Mouse (Mus musculus) thymus, adult 2 months (tissue): ENCODE results near the gene Phb. TPM values are rescaled to one million over a fixed set of nuclear protein-coding genes. Genes with fewer than 3 reads are reported as not detected.

Experiments
- DNase-seq: peaks from one replicate; pipeline ENCODE4 v3.0.0; 2021
- H3K27ac ChIP-seq: fragments of 200-500 bp; 2 replicates; pipeline ENCODE4 v1.5.1; 2012; ENCODE audit warnings: low read length, control low read depth; ENCODE audit not compliant: control insufficient read depth, insufficient read depth
- H3K27me3 ChIP-seq: fragments of 200-500 bp; 2 replicates; pipeline ENCODE4 v1.6.1; 2012; ENCODE audit warnings: mild to moderate bottlenecking, low read length, moderate library complexity, mixed read lengths; ENCODE audit not compliant: control insufficient read depth, insufficient read depth
- H3K36me3 ChIP-seq: fragments of 200-500 bp; 2 replicates; pipeline ENCODE4 v1.6.1; 2012; ENCODE audit warnings: mild to moderate bottlenecking, low read length, moderate library complexity; ENCODE audit not compliant: control insufficient read depth, insufficient read depth
- H3K4me1 ChIP-seq: fragments of 200-500 bp; replicated peaks from 2 replicates; pipeline ENCODE4 v1.6.1; 2012; ENCODE audit warnings: low read length; ENCODE audit not compliant: control insufficient read depth, insufficient read depth
- H3K4me3 ChIP-seq: fragments of 200-500 bp; 2 replicates; pipeline ENCODE4 v1.5.1; 2012; ENCODE audit warnings: mild to moderate bottlenecking, low read length, control low read depth, moderate library complexity; ENCODE audit not compliant: control insufficient read depth, insufficient read depth
- CTCF ChIP-seq: fragments of 200-500 bp; IDR thresholded peaks from 2 replicates; pipeline ENCODE4 v1.5.1; 2012; ENCODE audit warnings: mild to moderate bottlenecking, control low read depth, low read length, moderate library complexity, borderline replicate concordance; ENCODE audit not compliant: control insufficient read depth, poor library complexity, insufficient read depth; ENCODE audit errors: extremely low read depth
- POLR2A ChIP-seq: fragments of 200-500 bp; IDR thresholded peaks from 2 replicates; pipeline ENCODE4 v1.6.1; 2012; ENCODE audit warnings: mild to moderate bottlenecking, low read length, control low read depth, moderate library complexity; ENCODE audit not compliant: control insufficient read depth, poor library complexity, insufficient read depth; ENCODE audit errors: extremely low read depth
- WGBS: fragments of 180-500 bp; shearing (Covaris S2); methylation state at CpG from one replicate; pipeline ENCODE4 v1.1.7; 2018; 5-methylcytosine and 5-hydroxymethylcytosine counted together
- polyA plus RNA-seq: library from polyadenylated mRNA; depleted of rRNA; stranded (reverse); fragments of >200 nt; gene quantifications from 2 replicates; pipeline ENCODE4 v1.2.3, GENCODE M21; 2012; rRNA removed

The Phb gene
- polyA plus RNA-seq, 1 experiment, result 103 TPM

DNA sequence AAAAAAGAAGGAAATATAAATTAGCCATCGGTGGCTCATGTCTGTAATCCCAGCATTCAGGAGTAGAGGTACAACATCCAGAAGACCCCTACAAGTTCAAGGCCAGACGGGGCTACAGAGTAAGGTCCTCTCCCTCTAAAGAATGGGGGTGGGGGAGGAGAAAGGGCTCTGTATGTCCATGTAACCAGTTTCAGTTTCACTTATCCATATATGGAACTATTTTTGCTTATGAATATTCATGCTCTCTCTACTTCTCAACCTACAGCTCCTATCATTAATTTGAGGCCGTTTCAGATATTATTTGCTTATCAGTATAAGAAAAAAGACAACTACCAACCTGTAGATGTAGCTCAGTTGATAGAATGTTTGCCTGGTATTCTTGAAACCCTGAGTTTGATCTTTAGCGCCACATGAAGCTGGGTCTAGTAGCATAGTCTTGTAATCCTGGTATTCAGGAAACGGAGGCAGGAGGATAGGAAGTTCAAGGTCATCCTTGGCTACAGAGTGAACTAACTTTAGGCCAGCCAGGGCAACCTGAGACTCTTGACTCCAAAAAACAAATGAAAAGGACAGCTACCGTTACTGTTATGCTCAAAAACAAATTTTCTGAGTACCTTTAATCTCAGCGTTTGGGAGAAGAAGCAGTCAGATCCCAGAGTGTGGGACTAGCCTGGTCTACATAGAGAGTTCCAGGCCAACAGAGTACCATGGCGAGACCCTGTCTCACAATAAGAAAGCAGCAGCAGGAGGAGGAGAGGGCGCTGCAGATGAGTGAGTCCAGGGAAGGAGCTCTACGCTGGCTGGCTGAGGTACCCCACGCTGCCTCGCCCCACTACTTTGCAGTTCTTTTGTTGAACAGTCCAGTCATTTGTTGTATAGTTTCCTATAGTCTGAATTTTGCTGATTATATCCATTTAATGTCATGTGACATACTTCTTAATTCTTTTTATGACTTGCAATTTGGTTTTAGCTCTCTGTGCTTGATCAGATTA, 62.5 kb downstream of the Phb start:
- H3K4me3 ChIP-seq, result no peak overlapping the region
- H3K36me3 ChIP-seq, result no peaks in the 10 kb centered on the region
- DNase-seq, result no peak
- no peak overlapping the region for H3K27ac ChIP-seq
- WGBS, result 70% methylated on average over 12 of the region's 12 CpGs
- 0 out of 2 replicates have a peak, but pooled peaks cover 2% of the 10 kb centered on the region for H3K4me1 ChIP-seq
- TF ChIP-seq POLR2A (no peak), CTCF (no peak)
- H3K27me3 ChIP-seq, result no peaks in the 10 kb centered on the region

Other genes with a start within 250 kb of the Phb start
- 0.22 and 0.34 TPM in 2 replicates for gene Nxph3, start 152.4 kb upstream of the Phb start, polyA plus RNA-seq
- 6.4 and 7.0 TPM in 2 replicates for gene Ngfr, start 79.2 kb upstream of the Phb start, polyA plus RNA-seq
- gene Zfp652, start 45.7 kb downstream of the Phb start, polyA plus RNA-seq, result 34.1 and 38.6 TPM in 2 replicates
- 0.34 and 0.38 TPM in 2 replicates for gene B130006D01Rik, start 56.6 kb downstream of the Phb start, polyA plus RNA-seq
- gene Phospho1, start 157.5 kb downstream of the Phb start, polyA plus RNA-seq, result 24.9 and 42.7 TPM in 2 replicates
- 28.6 and 32.5 TPM in 2 replicates for gene Gngt2, start 170.3 kb downstream of the Phb start, polyA plus RNA-seq
- 606 and 690 TPM in 2 replicates for gene Abi3, start 175.5 kb downstream of the Phb start, polyA plus RNA-seq
- gene B4galnt2, start 247.9 kb downstream of the Phb start, polyA plus RNA-seq, result not detected in 2 replicates